Mouse (Mus musculus) heart, adult 2 months (tissue): ENCODE results near the gene Pou2af1.

Experiments used
- CTCF ChIP-seq: fragments of 200-600 bp; IDR thresholded peaks from 2 replicates; pipeline ENCODE4 v1.8.1; 2022; ENCODE audit warnings: antibody characterized with exemption, mild to moderate bottlenecking, moderate library complexity
- EP300 ChIP-seq: fragments of 200-500 bp; IDR thresholded peaks from 2 replicates; pipeline ENCODE4 v1.6.1; 2011; ENCODE audit warnings: low read depth, low read length, control low read depth; ENCODE audit not compliant: insufficient read depth

DNA sequence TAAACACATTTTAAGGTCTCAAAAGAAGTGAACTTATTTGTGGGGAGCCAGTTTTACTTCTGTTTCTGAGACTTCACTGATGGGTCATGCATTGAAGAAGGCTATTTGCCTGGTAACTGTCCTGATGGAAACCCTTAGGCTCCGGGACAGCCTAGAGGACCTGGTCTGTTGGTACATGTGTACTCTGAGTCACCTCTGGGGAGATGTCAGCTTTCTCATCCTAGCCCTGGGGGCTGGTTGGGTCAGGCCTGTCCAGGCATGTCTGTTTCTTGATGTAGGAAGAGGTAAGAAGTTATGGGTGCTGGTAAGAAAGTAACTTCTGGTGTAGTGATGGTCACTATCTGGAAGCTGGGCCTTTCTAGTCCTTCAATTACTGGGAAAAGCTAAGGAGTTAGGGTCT, 37.8 kb upstream of the Pou2af1 start:
- TF ChIP-seq CTCF (no peak), EP300 (no peak)
